Mouse (Mus musculus): ENCODE measurements at regions not wholly inside any gene's neighbourhood (a gene's known extent, or its start where the extent isn't known, plus 50 kb on each side); places are given as distances from the start of the nearest gene placed in this dataset.
A peak's percentile ranks its signal among the peaks of the same experiment; 100 is the strongest.

GRCm38 (mm10) chr13:115427091-115428033, 325.6 kb upstream of the Itga1 start:
- no peak for DNase-seq (ENCODE audit: low read depth)

- no peak for DNase-seq (ENCODE audit: low read depth)
Measured at GRCm38 (mm10) chr13:115425610-115426562, 324.1 kb upstream of the Itga1 start.

- no peak for DNase-seq (ENCODE audit: low read depth)
Measured at GRCm38 (mm10) chr13:115423761-115424160, 322.0 kb upstream of the Itga1 start.

- no peak for DNase-seq (ENCODE audit: low read depth)
Measured at GRCm38 (mm10) chr13:115421483-115421882, 319.7 kb upstream of the Itga1 start.

GRCm38 (mm10) chr13:115417829-115418228, 316.1 kb upstream of the Itga1 start:
- DNase-seq (ENCODE audit: low read depth), result no peak

DNA sequence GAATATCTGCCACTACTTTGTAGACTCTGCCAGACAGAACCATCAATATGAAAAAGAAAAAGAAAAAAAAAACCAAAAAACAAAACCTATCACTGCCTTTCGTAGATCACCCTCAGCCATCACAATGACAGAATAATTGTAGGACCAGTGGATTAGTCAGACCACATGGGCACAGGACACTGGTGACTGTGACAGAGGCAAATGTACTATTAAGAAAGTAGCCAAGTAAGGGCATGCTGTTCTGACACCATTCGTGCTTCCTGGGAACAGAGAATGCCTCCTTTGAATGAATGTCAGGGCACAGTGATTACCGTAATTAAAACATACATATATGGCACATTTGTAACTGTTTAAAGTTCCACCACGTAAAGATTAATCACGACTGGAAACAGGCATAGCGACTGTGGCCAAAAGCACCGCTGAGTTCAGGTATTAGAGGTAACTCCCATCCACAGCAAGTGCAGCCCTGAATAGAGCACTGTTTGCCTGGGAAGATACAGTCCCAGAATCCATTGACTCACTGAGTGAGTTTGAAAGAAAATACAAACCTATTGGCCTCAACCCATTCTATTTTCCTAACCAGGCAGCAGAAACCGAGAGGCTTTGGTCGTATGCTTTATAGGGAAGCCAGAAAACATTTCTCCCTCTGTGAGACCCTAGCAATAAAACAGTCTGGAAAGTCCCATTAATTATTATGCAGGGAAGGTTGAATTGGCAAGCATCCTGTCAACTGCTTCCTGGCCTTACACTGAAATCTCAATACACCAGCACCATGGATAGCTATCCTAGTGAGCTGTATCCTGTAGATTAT, 312.2 kb upstream of the Itga1 start:
- DNase-seq (ENCODE audit: low read depth), result peak; percentile 3

- no peak for DNase-seq (ENCODE audit: low read depth)
Measured at GRCm38 (mm10) chr13:115405916-115406315, 304.2 kb upstream of the Itga1 start.

DNA sequence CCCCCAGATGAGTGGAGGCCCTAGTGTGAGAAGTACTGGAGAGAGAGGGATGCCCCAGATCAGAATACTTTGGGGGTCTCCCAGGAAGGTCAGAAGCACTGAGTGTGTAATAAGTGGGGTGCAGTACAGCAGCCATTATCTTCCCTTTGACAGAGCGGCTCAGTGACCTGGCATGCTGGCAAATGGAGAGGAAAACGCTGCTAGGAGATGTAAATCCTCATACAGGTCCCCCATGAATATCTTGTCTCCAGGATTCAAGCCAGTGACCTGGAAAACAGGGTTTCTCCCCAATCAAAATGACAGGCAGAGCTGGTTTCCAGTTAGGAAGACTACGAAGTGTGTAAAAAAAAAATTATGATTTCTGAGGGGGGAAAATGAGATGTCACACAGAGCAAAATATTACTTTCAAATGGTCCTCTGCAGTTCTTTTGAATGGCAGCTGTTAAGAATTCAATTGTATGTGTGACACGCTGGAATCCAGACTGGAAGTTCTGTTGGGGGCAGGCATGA, 299.0 kb upstream of the Itga1 start:
- no peak for DNase-seq (ENCODE audit: low read depth)

DNA sequence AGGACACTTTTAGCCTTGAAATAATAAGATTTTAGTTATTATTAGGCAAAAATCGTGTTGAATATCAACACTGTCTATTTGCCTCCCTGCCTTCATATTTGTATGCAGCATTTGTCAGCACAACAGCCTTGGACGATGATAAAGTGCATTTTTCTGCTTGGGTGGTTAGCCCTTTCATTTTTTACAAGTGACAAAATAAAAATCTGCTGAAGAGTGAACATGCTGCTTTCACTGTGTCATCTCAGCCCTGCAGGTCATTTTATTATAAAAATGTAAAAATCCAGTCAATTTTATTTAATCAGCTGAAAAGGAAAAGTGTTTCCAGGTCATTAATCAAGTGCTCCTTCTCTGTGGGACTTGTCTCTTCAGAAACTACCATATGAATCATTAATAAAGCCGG, 277.9 kb upstream of the Itga1 start:
- no peak for DNase-seq (ENCODE audit: low read depth)

DNA sequence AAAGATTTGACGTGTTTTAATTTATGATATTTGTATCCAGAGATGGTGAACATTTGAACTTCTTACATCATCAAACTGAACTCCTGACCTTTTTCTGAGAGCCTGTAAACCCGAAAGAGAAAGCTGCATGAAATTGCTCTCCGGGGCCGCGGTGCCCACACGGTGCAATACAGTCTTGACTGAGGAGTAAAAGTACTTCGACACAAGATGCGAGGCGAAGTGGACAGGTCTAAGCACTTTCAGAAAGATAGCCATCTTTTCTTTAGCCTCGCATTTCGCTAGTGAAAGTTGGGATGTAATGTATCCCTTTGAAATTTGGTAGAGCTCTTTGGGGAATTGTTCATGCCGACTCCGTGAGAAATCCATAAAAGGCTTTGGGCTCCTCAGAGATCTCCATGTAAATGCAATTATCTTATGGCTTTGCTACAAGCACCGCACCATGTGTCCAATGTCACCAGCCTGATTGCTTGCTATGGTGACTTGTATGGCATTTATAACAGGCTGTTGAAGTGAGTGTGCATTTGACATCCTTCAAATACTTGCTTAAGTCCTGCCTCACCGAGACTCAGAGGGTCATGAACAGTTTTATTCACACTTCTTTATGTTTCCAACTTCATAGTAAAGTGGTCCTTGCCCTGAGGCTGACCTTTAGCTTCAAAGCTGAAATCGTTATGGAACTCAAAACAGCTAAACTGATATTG, 274.6 kb upstream of the Itga1 start:
- no peak for DNase-seq (ENCODE audit: low read depth)

- DNase-seq (ENCODE audit: low read depth), result no peak
Measured at GRCm38 (mm10) chr13:115361457-115361856, 259.7 kb upstream of the Itga1 start.

- no peak for DNase-seq (ENCODE audit: low read depth)
Measured at GRCm38 (mm10) chr13:115347022-115347398, 245.2 kb upstream of the Itga1 start.

GRCm38 (mm10) chr13:115346115-115347021, 244.6 kb upstream of the Itga1 start:
- no peak for DNase-seq (ENCODE audit: low read depth)

- DNase-seq (ENCODE audit: low read depth), result no peak
Measured at GRCm38 (mm10) chr13:115329000-115329960, 227.5 kb upstream of the Itga1 start.

DNA sequence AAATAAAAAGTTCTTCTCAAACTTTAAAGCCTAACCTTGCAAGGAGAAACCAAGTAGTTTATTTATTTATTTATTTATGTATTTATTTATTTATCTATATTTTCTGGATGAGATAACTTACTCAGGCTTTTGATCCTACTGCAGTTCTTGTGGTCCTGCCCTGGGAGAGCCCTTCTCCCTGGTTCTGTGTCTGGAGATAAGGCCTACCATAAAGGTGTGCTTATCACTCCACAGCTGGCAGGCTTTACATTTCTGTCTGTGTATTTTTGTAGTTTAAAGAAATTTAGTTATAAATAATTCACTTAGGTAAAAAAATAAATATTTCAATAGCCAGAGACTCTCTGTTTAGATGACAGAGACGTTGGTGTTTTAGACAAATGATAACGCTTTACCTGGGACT, 224.5 kb upstream of the Itga1 start:
- DNase-seq (ENCODE audit: low read depth), result no peak

- DNase-seq (ENCODE audit: low read depth), result no peak
Measured at GRCm38 (mm10) chr13:115316681-115317080, 214.9 kb upstream of the Itga1 start.

DNA sequence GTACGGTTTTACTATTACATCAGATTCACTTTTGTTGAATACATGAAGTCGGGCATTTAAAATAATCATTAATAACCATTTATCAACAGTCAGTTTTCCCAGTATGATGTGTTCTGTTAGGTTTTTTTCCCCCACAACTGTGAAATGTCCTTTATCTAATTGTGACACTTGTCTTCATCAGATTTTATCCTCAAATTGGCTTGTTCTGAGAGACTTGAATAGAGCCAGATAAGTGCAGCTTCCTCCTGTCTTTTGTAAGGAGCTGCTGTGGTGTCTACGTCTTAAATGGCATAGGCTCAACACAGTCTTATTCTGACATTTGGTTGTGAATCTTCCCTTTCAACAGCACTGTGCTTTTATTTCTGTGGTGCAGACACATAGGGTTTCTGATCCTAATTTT, 206.8 kb upstream of the Itga1 start:
- no peak for DNase-seq (ENCODE audit: low read depth)

GRCm38 (mm10) chr13:115287371-115287770, 185.6 kb upstream of the Itga1 start:
- DNase-seq (ENCODE audit: low read depth), result peak; percentile 55

GRCm38 (mm10) chr13:115266164-115266563, 164.4 kb upstream of the Itga1 start:
- DNase-seq (ENCODE audit: low read depth), result no peak

Measured in NIH3T3 (cell line).